Mouse (Mus musculus) cerebellum, adult 2 months (tissue): ENCODE measurements around the gene Adamtsl3. TPM values are rescaled to one million over a fixed set of nuclear protein-coding genes. Genes with fewer than 3 reads are reported as not detected.

ENCODE experiments used
- DNase-seq, 2 experiments: peaks; one replicate each; pipeline ENCODE4 v3.0.0; 2021
- H3K27ac ChIP-seq: fragments of 200-500 bp; 2 replicates; pipeline ENCODE4 v1.5.1; 2012; ENCODE audit warnings: low read length, control low read depth, inconsistent platforms; ENCODE audit not compliant: insufficient read depth
- H3K27me3 ChIP-seq: fragments of 200-500 bp; 2 replicates; pipeline ENCODE4 v1.6.1; 2012; ENCODE audit warnings: inconsistent platforms, mild to moderate bottlenecking, low read length, moderate library complexity; ENCODE audit not compliant: control insufficient read depth, insufficient read depth
- H3K4me1 ChIP-seq: fragments of 200-500 bp; 2 replicates; pipeline ENCODE4 v1.6.1; 2011; ENCODE audit warnings: low read length; ENCODE audit not compliant: control insufficient read depth, insufficient read depth
- H3K4me3 ChIP-seq: fragments of 200-500 bp; replicated peaks from 2 replicates; pipeline ENCODE3; 2011; ENCODE audit warnings: mild to moderate bottlenecking, low read depth, low read length, control low read depth; ENCODE audit not compliant: insufficient read depth
- CTCF ChIP-seq: fragments of 200-500 bp; IDR thresholded peaks from 2 replicates; pipeline ENCODE4 v1.5.1; 2011; ENCODE audit warnings: low read depth, mild to moderate bottlenecking, control low read depth, low read length, moderate library complexity, borderline replicate concordance; ENCODE audit not compliant: insufficient read depth
- POLR2A ChIP-seq: fragments of 200-500 bp; IDR thresholded peaks from 2 replicates; pipeline ENCODE4 v1.6.1; 2011; ENCODE audit warnings: low read length, control low read depth, borderline replicate concordance; ENCODE audit not compliant: insufficient read depth
- WGBS: fragments of 180-500 bp; shearing (Covaris S2); methylation state at CpG from one replicate; pipeline ENCODE4 v1.1.7; 2018; 5-methylcytosine and 5-hydroxymethylcytosine counted together
- polyA plus RNA-seq: library from polyadenylated mRNA; depleted of rRNA; stranded (reverse); fragments of >200 nt; gene quantifications from 2 replicates; pipeline ENCODE4 v1.2.3, GENCODE M21; 2012

Gene Adamtsl3
- polyA plus RNA-seq, 1 experiment = 0.72 TPM

GRCm38 (mm10) chr7:82533747-82534504 is 198.4 kb downstream of the Adamtsl3 start:
- Histone ChIP-seq H3K27ac (no peak overlapping the region), H3K4me1 (no peaks in the 10 kb centered on the region)

DNA sequence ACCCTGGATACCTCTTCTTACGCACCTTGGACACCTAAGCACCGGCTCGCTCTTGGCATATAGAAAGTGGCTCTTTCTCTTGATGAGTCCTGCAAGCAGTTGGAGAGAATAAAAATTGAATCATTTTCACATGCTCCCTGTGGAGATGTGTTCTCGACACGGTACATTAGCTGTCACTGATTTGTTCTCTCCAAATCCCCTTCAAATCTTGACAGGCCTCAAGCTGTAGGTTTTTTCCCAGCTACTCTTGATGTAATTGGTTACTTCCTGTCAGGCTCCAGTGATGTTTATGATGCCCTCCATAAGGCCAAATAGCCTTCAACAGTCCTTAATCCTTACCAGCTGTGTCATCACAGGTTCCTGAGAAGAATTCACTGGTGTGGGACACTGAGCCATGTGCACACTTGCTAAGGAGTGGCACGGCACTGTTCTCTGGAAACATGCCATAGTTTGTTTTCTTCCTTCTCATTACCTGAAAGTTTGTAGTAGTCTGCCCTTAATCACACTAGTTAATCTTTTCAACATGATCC is 209.0 kb downstream of the Adamtsl3 start:
- TF ChIP-seq CTCF (no peak), POLR2A (no peak)
- 36% methylated on average over 6 of the region's 6 CpGs for WGBS

More at GRCm38 (mm10) chr7:82533747-82534504, 198.4 kb downstream of the Adamtsl3 start:
- no peak for DNase-seq
- Histone ChIP-seq H3K27me3 (no peaks in the 10 kb centered on the region), H3K4me3 (no peak overlapping the region)
- WGBS = 43% methylated on average over 12 of the region's 12 CpGs
- TF ChIP-seq CTCF (no peak), POLR2A (no peak)

GRCm38 (mm10) chr7:82552005-82552404 is 216.5 kb downstream of the Adamtsl3 start:
- no peak for DNase-seq
- H3K27ac ChIP-seq = no peak overlapping the region
- 95% methylated on average over 1 of the region's 1 CpGs for WGBS
- H3K4me3 ChIP-seq = no peak overlapping the region
- H3K4me1 ChIP-seq = no peaks in the 10 kb centered on the region
- TF ChIP-seq CTCF (no peak), POLR2A (no peak)
- no peaks in the 10 kb centered on the region for H3K27me3 ChIP-seq

More for the DNA sequence above, 209.0 kb downstream of the Adamtsl3 start:
- H3K4me3 ChIP-seq = no peak overlapping the region
- H3K27me3 ChIP-seq = no peaks in the 10 kb centered on the region
- no peak for DNase-seq
- H3K4me1 ChIP-seq = no peaks in the 10 kb centered on the region
- no peak overlapping the region for H3K27ac ChIP-seq

DNA sequence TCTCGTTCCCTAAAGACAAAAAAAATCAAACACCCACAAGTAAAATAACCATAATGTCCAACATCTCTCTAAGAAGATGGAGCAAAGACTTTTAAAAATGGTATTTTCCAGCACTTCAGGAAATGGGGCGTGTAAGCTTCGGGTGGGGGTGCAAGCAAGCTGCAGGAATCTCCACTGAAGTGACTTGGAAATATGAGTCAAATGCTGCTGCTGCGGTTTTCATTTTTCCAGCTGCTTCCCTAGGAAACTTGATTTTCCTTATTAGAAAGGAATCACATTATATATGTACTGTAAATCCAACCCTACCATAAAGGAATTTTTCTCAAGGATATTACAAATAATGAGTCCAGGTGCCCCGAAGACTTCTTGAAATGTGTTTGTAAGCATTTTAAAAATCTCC is 220.3 kb downstream of the Adamtsl3 start:
- Histone ChIP-seq H3K4me3 (no peak overlapping the region), H3K27ac (no peak overlapping the region), H3K27me3 (no peaks in the 10 kb centered on the region), H3K4me1 (no peaks in the 10 kb centered on the region)
- 90% methylated on average over 5 of the region's 5 CpGs for WGBS
- TF ChIP-seq CTCF (no peak), POLR2A (no peak)
- DNase-seq = no peak

GRCm38 (mm10) chr7:82556417-82556816 is 220.9 kb downstream of the Adamtsl3 start:
- no peak for TF ChIP-seq POLR2A
- no peak for TF ChIP-seq CTCF
- no peaks in the 10 kb centered on the region for H3K27me3 ChIP-seq
- no peak for DNase-seq
- no peaks in the 10 kb centered on the region for H3K4me1 ChIP-seq
- H3K4me3 ChIP-seq = no peak overlapping the region
- H3K27ac ChIP-seq = no peak overlapping the region
- WGBS = 88% methylated on average over 10 of the region's 10 CpGs

- WGBS = 28% methylated on average over 11 of the region's 11 CpGs
- Histone ChIP-seq H3K27ac (no peak overlapping the region), H3K27me3 (no peaks in the 10 kb centered on the region), H3K4me3 (no peak overlapping the region), H3K4me1 (no peaks in the 10 kb centered on the region)
- no peak for DNase-seq
- TF ChIP-seq POLR2A (no peak), CTCF (no peak)
These were observed 221.6 kb downstream of the Adamtsl3 start for GRCm38 (mm10) chr7:82557111-82557510.

DNA sequence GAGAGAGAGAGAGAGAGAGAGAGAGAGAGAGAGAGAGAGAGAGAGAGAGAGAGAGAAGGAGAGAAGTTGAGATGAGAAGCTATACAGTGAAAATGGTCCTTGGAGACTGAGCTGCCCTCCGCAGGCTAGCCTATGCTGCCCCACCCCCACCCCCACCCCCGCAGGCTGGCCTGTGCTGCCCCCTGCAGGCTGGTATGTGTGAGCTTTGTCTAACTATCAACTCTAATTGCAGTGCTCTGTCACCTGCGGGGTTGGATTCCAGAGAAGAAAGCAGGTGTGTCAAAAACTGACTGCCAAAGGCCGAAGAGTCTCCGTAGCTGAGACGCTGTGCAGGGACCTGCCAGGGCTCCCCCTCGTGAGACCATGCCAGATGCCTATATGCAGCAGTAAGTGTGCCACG is 231.2 kb downstream of the Adamtsl3 start:
- Histone ChIP-seq H3K4me1 (no peaks in the 10 kb centered on the region), H3K27ac (no peak overlapping the region), H3K4me3 (no peak overlapping the region), H3K27me3 (no peaks in the 10 kb centered on the region; the same call in 1 of the 2 replicates)
- TF ChIP-seq POLR2A = no peak
- TF ChIP-seq CTCF = no peak
- WGBS = 36% methylated on average over 8 of the region's 8 CpGs
- no peak for DNase-seq

- TF ChIP-seq POLR2A = no peak
- over 99% methylated on average over 3 of the region's 3 CpGs for WGBS
These were observed 232.3 kb downstream of the Adamtsl3 start for GRCm38 (mm10) chr7:82567811-82568210.

More at GRCm38 (mm10) chr7:82567811-82568210, 232.3 kb downstream of the Adamtsl3 start:
- DNase-seq = no peak
- H3K4me3 ChIP-seq = no peak overlapping the region
- H3K27me3 ChIP-seq = no peaks in the 10 kb centered on the region; the same call in 1 of the 2 replicates
- no peak overlapping the region for H3K27ac ChIP-seq
- H3K4me1 ChIP-seq = no peaks in the 10 kb centered on the region; the same call in 1 of the 2 replicates
